Mouse (Mus musculus): ENCODE measurements around the gene Gm20458.

GRCm38 (mm10) chr2:164522280-164522679, 61.5 kb downstream of the Gm20458 start:
- TF ChIP-seq GATA1 (IDR thresholded peaks at IDR 0.05; ENCODE audit: low read length) (no peak), TAL1 (IDR thresholded peaks at IDR 0.05; ENCODE audit: low read length) (no peak)

Data from erythroblast, embryonic 14.5 days (primary cell).